Mouse (Mus musculus) MEL (cell line): ENCODE measurements around the gene Casc3. TPM values are rescaled to one million over a fixed set of nuclear protein-coding genes. Genes with fewer than 3 reads are reported as not detected.

ENCODE experiments used
- DNase-seq: peaks from one replicate; pipeline ENCODE4 v3.0.0; 2011; ENCODE audit warnings: low read depth, low spot score
- H3K27ac ChIP-seq: 2 replicates; pipeline ENCODE4 v1.5.1; 2012; ENCODE audit warnings: low read depth, mild to moderate bottlenecking, control low read depth, low read length, moderate library complexity; ENCODE audit not compliant: control insufficient read depth
- H3K27me3 ChIP-seq, 2 experiments: fragments of 150-350 bp in 1 of 2; sonication (generic) in 1 of 2; 2 replicates each; pipeline ENCODE4 v1.6.1; 2012; ENCODE audit warnings: low read length in 2 of 2, mild to moderate bottlenecking in 2 of 2, improper control_type of control experiment in 1 of 2, moderate library complexity in 1 of 2; ENCODE audit not compliant: insufficient read depth in 2 of 2, control insufficient read depth in 1 of 2
- H3K36me3 ChIP-seq, 2 experiments: 2 replicates each; pipeline ENCODE4 v1.6.1; 2012 to 2014; ENCODE audit warnings: low read length in 2 of 2, improper control_type of control experiment in 1 of 2, inconsistent platforms in 1 of 2, mild to moderate bottlenecking in 1 of 2; ENCODE audit not compliant: insufficient read depth in 2 of 2, control insufficient read depth in 1 of 2
- H3K4me1 ChIP-seq, 2 experiments: fragments of 150-350 bp in 1 of 2; sonication (generic) in 1 of 2; 2 replicates each; pipeline ENCODE4 v1.6.1; 2012; ENCODE audit warnings: low read length in 2 of 2, improper control_type of control experiment in 1 of 2, mild to moderate bottlenecking in 1 of 2; ENCODE audit not compliant: insufficient read depth in 2 of 2, control insufficient read depth in 1 of 2
- H3K4me3 ChIP-seq, 2 experiments: fragments of 150-350 bp in 1 of 2; sonication (generic) in 1 of 2; 2 replicates each; pipeline ENCODE4 v1.5.1; 2012; ENCODE audit warnings: low read depth in 2 of 2, low read length in 2 of 2, mild to moderate bottlenecking in 2 of 2, moderate library complexity in 2 of 2, control low read depth in 1 of 2, improper control_type of control experiment in 1 of 2; ENCODE audit not compliant: control insufficient read depth in 1 of 2, insufficient read depth in 1 of 2
- H3K79me2 ChIP-seq: 2 replicates; pipeline ENCODE4 v1.6.1; 2012; ENCODE audit warnings: mild to moderate bottlenecking, low read length, moderate library complexity; ENCODE audit not compliant: control insufficient read depth, poor library complexity, insufficient read depth
- H3K9ac ChIP-seq: 2 replicates; pipeline ENCODE4 v1.6.1; 2012; ENCODE audit warnings: low read depth, mild to moderate bottlenecking, control low read depth, low read length, moderate library complexity; ENCODE audit not compliant: control insufficient read depth, poor library complexity, severe bottlenecking
- H3K9me3 ChIP-seq: fragments of 150-350 bp; sonication (generic); replicated peaks from 2 replicates; pipeline ENCODE4 v1.6.1; 2012; ENCODE audit warnings: mild to moderate bottlenecking, low read length, improper control_type of control experiment, moderate library complexity; ENCODE audit not compliant: insufficient read depth
- CHD1 ChIP-seq: IDR thresholded peaks from 2 replicates; pipeline ENCODE4 v1.6.1; 2012; ENCODE audit warnings: low read depth, mild to moderate bottlenecking, inconsistent platforms, low read length, improper control_type of control experiment
- CTCF ChIP-seq, 3 experiments: IDR thresholded peaks in 2 of 3; conservative IDR thresholded peaks in 1 of 3; 2 replicates each; pipeline ENCODE4 v1.5.1; 2011 to 2012; ENCODE audit warnings: low read length in 3 of 3, low read depth in 2 of 3, mild to moderate bottlenecking in 2 of 3, improper control_type of control experiment in 1 of 3, inconsistent platforms in 1 of 3, mixed read lengths in 1 of 3, moderate library complexity in 1 of 3; ENCODE audit not compliant: control insufficient read depth in 1 of 3, insufficient read depth in 1 of 3, poor library complexity in 1 of 3, severe bottlenecking in 1 of 3
- E2F4 ChIP-seq: IDR thresholded peaks from 2 replicates; pipeline ENCODE4 v1.6.1; 2011; ENCODE audit warnings: low read depth, low read length, improper control_type of control experiment, borderline replicate concordance
- ELF1 ChIP-seq: IDR thresholded peaks from 2 replicates; pipeline ENCODE4 v1.6.1; 2014; ENCODE audit warnings: low read depth, mild to moderate bottlenecking, inconsistent platforms, low read length, improper control_type of control experiment, moderate library complexity
- EP300 ChIP-seq, 2 experiments: IDR thresholded peaks; 2 replicates each; pipeline ENCODE4 v1.6.1; 2011; ENCODE audit warnings: improper control_type of control experiment in 2 of 2, low read length in 2 of 2, low read depth in 1 of 2, mild to moderate bottlenecking in 1 of 2
- GABPA ChIP-seq: IDR thresholded peaks from 2 replicates; pipeline ENCODE4 v1.6.1; 2012; ENCODE audit warnings: low read depth, mild to moderate bottlenecking, inconsistent platforms, low read length, improper control_type of control experiment, moderate library complexity
- MAFK ChIP-seq: IDR thresholded peaks from 2 replicates; pipeline ENCODE4 v1.6.1; 2011; ENCODE audit warnings: low read depth, mild to moderate bottlenecking, low read length, improper control_type of control experiment, borderline replicate concordance
- MAX ChIP-seq: IDR thresholded peaks from 2 replicates; pipeline ENCODE4 v1.6.1; 2011; ENCODE audit warnings: low read length, improper control_type of control experiment
- MAZ ChIP-seq: IDR thresholded peaks from 2 replicates; pipeline ENCODE4 v1.6.1; 2012; ENCODE audit warnings: low read depth, mild to moderate bottlenecking, inconsistent platforms, low read length, improper control_type of control experiment
- MXI1 ChIP-seq: IDR thresholded peaks from 2 replicates; pipeline ENCODE4 v1.6.1; 2011; ENCODE audit warnings: mild to moderate bottlenecking, low read depth, low read length, improper control_type of control experiment
- MYB ChIP-seq: IDR thresholded peaks from 2 replicates; pipeline ENCODE4 v1.6.1; 2011; ENCODE audit warnings: mild to moderate bottlenecking, low read depth, low read length, improper control_type of control experiment
- MYC ChIP-seq: IDR thresholded peaks from 2 replicates; pipeline ENCODE4 v1.6.1; 2011; ENCODE audit warnings: low read depth, mild to moderate bottlenecking, low read length, improper control_type of control experiment, moderate library complexity
- NELFE ChIP-seq: IDR thresholded peaks from 2 replicates; pipeline ENCODE4 v1.6.1; 2011; ENCODE audit warnings: low read depth, low read length, improper control_type of control experiment
- NRF1 ChIP-seq: IDR thresholded peaks from 2 replicates; pipeline ENCODE4 v1.6.1; 2014; ENCODE audit warnings: low read depth, mild to moderate bottlenecking, inconsistent platforms, low read length, improper control_type of control experiment, moderate library complexity; ENCODE audit not compliant: poor library complexity, insufficient read depth, severe bottlenecking
- POLR2A ChIP-seq, 2 experiments: IDR thresholded peaks; 2 replicates each; pipeline ENCODE4 v1.6.1; 2011 to 2012; ENCODE audit warnings: low read length in 2 of 2, mild to moderate bottlenecking in 2 of 2, control low read depth in 1 of 2, improper control_type of control experiment in 1 of 2, low read depth in 1 of 2, moderate library complexity in 1 of 2; ENCODE audit not compliant: control insufficient read depth in 1 of 2, insufficient read depth in 1 of 2, poor library complexity in 1 of 2
- POLR2AphosphoS2 ChIP-seq: IDR thresholded peaks from 2 replicates; pipeline ENCODE4 v1.6.1; 2011; ENCODE audit warnings: low read length, improper control_type of control experiment
- SIN3A ChIP-seq: IDR thresholded peaks from 2 replicates; pipeline ENCODE4 v1.6.1; 2012; ENCODE audit warnings: low read length, improper control_type of control experiment, inconsistent platforms
- SMC3 ChIP-seq: IDR thresholded peaks from 2 replicates; pipeline ENCODE4 v1.6.1; 2011; ENCODE audit warnings: low read depth, low read length, improper control_type of control experiment
- TAL1 ChIP-seq: IDR thresholded peaks from 2 replicates; pipeline ENCODE4 v1.6.1; 2012; ENCODE audit warnings: mild to moderate bottlenecking, inconsistent platforms, low read length, moderate library complexity, mixed read lengths
- UBTF ChIP-seq: IDR thresholded peaks from 2 replicates; pipeline ENCODE4 v1.6.1; 2012; ENCODE audit warnings: low read depth, mild to moderate bottlenecking, inconsistent platforms, low read length, improper control_type of control experiment, moderate library complexity, borderline replicate concordance; ENCODE audit not compliant: insufficient read depth
- ZC3H11A ChIP-seq: IDR thresholded peaks from 2 replicates; pipeline ENCODE4 v1.6.1; 2012; ENCODE audit warnings: low read depth, mild to moderate bottlenecking, inconsistent platforms, low read length, improper control_type of control experiment
- ZKSCAN1 ChIP-seq: IDR thresholded peaks from 2 replicates; pipeline ENCODE4 v1.6.1; 2012; ENCODE audit warnings: low read depth, mild to moderate bottlenecking, inconsistent platforms, low read length, improper control_type of control experiment, moderate library complexity
- polyA plus RNA-seq, 2 experiments: library from polyadenylated mRNA; stranded (reverse) in 1 of 2; unstranded in 1 of 2; fragments of >175 nt in 1 of 2; fragments of >200 nt in 1 of 2; gene quantifications; 2 replicates each; pipeline versions ENCODE4 v1.2.1 to v1.2.4; 2012; ENCODE audit warnings: low replicate concordance in 2 of 2, low read depth in 1 of 2; ENCODE audit not compliant: insufficient read length in 2 of 2, insufficient read depth in 1 of 2, missing spikeins in 1 of 2
- total RNA-seq: library from RNA; depleted of rRNA; stranded (reverse); fragments of 300-350 nt; gene quantifications from 2 replicates; pipeline ENCODE4 v1.2.3, GENCODE M21; 2012

Gene Casc3
- total and polyA plus RNA-seq, 3 experiments: 18.2 to 61.0 (median 58.6) TPM

- Histone ChIP-seq H3K4me3 (peak overlapping the region; percentile 65 to 90), H3K9ac (peak overlapping the region; percentile 84), H3K9me3 (no peaks in the 10 kb centered on the region), H3K79me2 (peaks cover 45% of the 10 kb centered on the region), H3K27ac (peak overlapping the region; percentile 88), H3K36me3 (peaks cover 10 to 44% of the 10 kb centered on the region in 2 experiments)
- DNase-seq: peak; percentile 85
- TF ChIP-seq MYB: peak; percentile 20; the same call in 1 of the 2 replicates
- TF ChIP-seq UBTF: 0 out of 2 replicates have a peak, but pooled peaks have one; percentile 84
- peak in 2 of 3 experiments; percentile 10 to 20; a peak in 1 of 6 replicates for TF ChIP-seq CTCF (IDR thresholded peaks at IDR 0.05 in 2 of 3, conservative IDR thresholded peaks at IDR 0.05 in 1 of 3; ENCODE audit: control insufficient read depth in 1 of 3, insufficient read depth in 1 of 3, low read depth in 2 of 3, low read length in 3 of 3, poor library complexity in 1 of 3, severe bottlenecking in 1 of 3)
- no peak for TF ChIP-seq SMC3
- TF ChIP-seq TAL1: no peak
- TF ChIP-seq POLR2A (IDR thresholded peaks at IDR 0.05; ENCODE audit: control insufficient read depth in 1 of 2, insufficient read depth in 1 of 2, low read depth in 1 of 2, low read length in 2 of 2, poor library complexity in 1 of 2): no peak; a peak in 1 of 4 replicates
- no peak for TF ChIP-seq ELF1
- no peak for TF ChIP-seq ZKSCAN1
- peak; percentile 45; the same call in 1 of the 2 replicates for TF ChIP-seq CHD1
- no peak; the same call in 1 of the 2 replicates for TF ChIP-seq SIN3A
- no peak for TF ChIP-seq NRF1
- TF ChIP-seq MAX: no peak; the same call in none of the 2 replicates
- no peak for TF ChIP-seq NELFE
- 0 out of 2 replicates have a peak, but pooled peaks have one; percentile 46 for TF ChIP-seq E2F4
- TF ChIP-seq ZC3H11A: no peak
- TF ChIP-seq MAFK: no peak
- no peak; the same call in 1 of the 2 replicates for TF ChIP-seq POLR2AphosphoS2
- TF ChIP-seq MAZ: no peak
- TF ChIP-seq EP300 (IDR thresholded peaks at IDR 0.05; ENCODE audit: low read depth in 1 of 2, low read length in 2 of 2): peak in 1 of 2 experiments; percentile 9; a peak in 1 of 4 replicates
- TF ChIP-seq GABPA: no peak
- peak; percentile 70; the same call in 1 of the 2 replicates for TF ChIP-seq MYC
- TF ChIP-seq MXI1: peak; percentile 73; the same call in 1 of the 2 replicates
- TF ChIP-seq, all 39 proteins: peak for 8
- H3K27me3 ChIP-seq: no peaks in the 10 kb centered on the region
- peaks cover 18 to 44% of the 10 kb centered on the region in 2 experiments for H3K4me1 ChIP-seq
Observed at GRCm38 (mm10) chr11:98794469-98795014, 10.2 kb upstream of the Casc3 start.
